9 mouse cellular contexts compared by ENCODE assay signal in genomic region chr1:180269033-180269432, GRCm38 (mm10). TPM values are rescaled to one million over a fixed set of nuclear protein-coding genes. Genes with fewer than 3 reads are reported as not detected.
DNase-seq lines count a peak whose midpoint lies in the region; ATAC-seq and TF ChIP-seq lines count a peak whose summit lies in the region.
"Had no signal": no experiment of that assay in that cellular context is flagged by ENCODE, and none has a peak within 500 bp of the region (broad histone marks: within the 10 kb centered on the region; RNA-seq: fewer than 3 reads in every experiment).

No protein-coding gene starts in this region.

- H3K4me2 ChIP-seq in heart, embryonic 16.5 days (ENCODE audit: low read depth, low read length): no peak overlapping the region
- H3K4me2 ChIP-seq in intestine, embryonic 15.5 days (replicated peaks): no peak overlapping the region
- no peak overlapping the region for H3K4me2 ChIP-seq in liver, postnatal 0 days (ENCODE audit: low read depth, low read length)
- H3K4me2 ChIP-seq: forebrain, embryonic 12.5 days; hindbrain, embryonic 12.5 days had no signal

- no peak for DNase-seq in heart, postnatal 10 days
- DNase-seq in liver, postnatal 0 days: no peak
- DNase-seq in gastrocnemius, adult 8-10 months (ENCODE audit: low spot score in 2 of 2): no peak

- intact Hi-C loops in heart, postnatal 10 days (cut with DNase I): loop anchor here (2.0 kb wide), 2 partner anchors 64 to 216 kb away; no protein-coding TSS in a partner anchor

- no peak overlapping the region for H3K27ac ChIP-seq in heart, embryonic 16.5 days (ENCODE audit: low read length)
- H3K27ac ChIP-seq in intestine, embryonic 15.5 days: no peak overlapping the region
- no peak overlapping the region for H3K27ac ChIP-seq in liver, postnatal 0 days (ENCODE audit: low read depth)
- H3K27ac ChIP-seq: forebrain, embryonic 12.5 days; hindbrain, embryonic 12.5 days had no signal

- peaks cover 7% of the 10 kb centered on the region for H3K4me1 ChIP-seq in heart, embryonic 16.5 days (ENCODE audit: control insufficient read depth, insufficient read depth, low read length)
- H3K4me1 ChIP-seq in megakaryocyte, embryonic 14.5 days: peaks cover 64% of the 10 kb centered on the region
- H3K4me1 ChIP-seq in intestine, embryonic 15.5 days (replicated peaks): 0 out of 2 replicates have a peak, but pooled peaks cover 5% of the 10 kb centered on the region
- peaks cover 23% of the 10 kb centered on the region for H3K4me1 ChIP-seq in liver, postnatal 0 days (ENCODE audit: insufficient read depth)

- H3K9ac ChIP-seq in heart, embryonic 16.5 days (ENCODE audit: low read length): 0 out of 2 replicates have a peak overlapping the region, but pooled peaks have one; percentile 15
- H3K9ac ChIP-seq in intestine, embryonic 15.5 days: no peak overlapping the region
- H3K9ac ChIP-seq in liver, postnatal 0 days (replicated peaks): no peak overlapping the region
- H3K9ac ChIP-seq: forebrain, embryonic 12.5 days; hindbrain, embryonic 12.5 days had no signal

- H3K27me3 ChIP-seq in heart, embryonic 16.5 days (ENCODE audit: control insufficient read depth, insufficient read depth, low read length): peaks cover 2% of the 10 kb centered on the region; the same call in 1 of the 2 replicates
- no peaks in the 10 kb centered on the region for H3K27me3 ChIP-seq in megakaryocyte, embryonic 14.5 days (replicated peaks)
- H3K27me3 ChIP-seq in intestine, embryonic 15.5 days (replicated peaks): no peaks in the 10 kb centered on the region
- no peaks in the 10 kb centered on the region for H3K27me3 ChIP-seq in liver, postnatal 0 days (ENCODE audit: insufficient read depth, low read length)

- H3K4me3 ChIP-seq in heart, embryonic 16.5 days (ENCODE audit: low read length): no peak overlapping the region
- H3K4me3 ChIP-seq in megakaryocyte, embryonic 14.5 days (replicated peaks): peak overlapping the region; percentile 65
- H3K4me3 ChIP-seq in intestine, embryonic 15.5 days (replicated peaks): no peak overlapping the region
- no peak overlapping the region for H3K4me3 ChIP-seq in liver, postnatal 0 days (ENCODE audit: low read depth, low read length)
- H3K4me3 ChIP-seq: forebrain, embryonic 12.5 days; hindbrain, embryonic 12.5 days had no signal

- WGBS in heart, embryonic 16.5 days: 88% methylated on average over 2 of the region's 2 CpGs
- 77% methylated on average over 2 of the region's 2 CpGs for WGBS in intestine, embryonic 15.5 days
- WGBS in liver, postnatal 0 days (ENCODE audit: insufficient replicate concordance): 51% methylated on average over 2 of the region's 2 CpGs

- H3K36me3 ChIP-seq in heart, embryonic 16.5 days (ENCODE audit: control insufficient read depth, insufficient read depth): no peaks in the 10 kb centered on the region
- H3K36me3 ChIP-seq in megakaryocyte, embryonic 14.5 days (replicated peaks; ENCODE audit: low read length): no peaks in the 10 kb centered on the region
- H3K36me3 ChIP-seq in intestine, embryonic 15.5 days: no peaks in the 10 kb centered on the region
- H3K36me3 ChIP-seq in liver, postnatal 0 days (replicated peaks; ENCODE audit: insufficient read depth, low read length): no peaks in the 10 kb centered on the region
- H3K36me3 ChIP-seq: forebrain, embryonic 12.5 days; hindbrain, embryonic 12.5 days had no signal

- TF ChIP-seq CTCF in liver, postnatal 0 days (IDR thresholded peaks at IDR 0.05; ENCODE audit: low read depth): no peak

- no peak for ATAC-seq in heart, embryonic 16.5 days (replicated peaks; ENCODE audit: extremely low read depth, insufficient read depth, low FRiP score)
- no peak for ATAC-seq in megakaryocyte, adult 5-6 weeks (ENCODE audit: poor library complexity, severe bottlenecking)
- peak; percentile 55 for ATAC-seq in intestine, embryonic 15.5 days
- ATAC-seq in liver, postnatal 0 days: 0 out of 2 replicates have a peak, but pooled peaks have one; percentile 18

- H3K9me3 ChIP-seq in heart, embryonic 16.5 days (replicated peaks; ENCODE audit: control insufficient read depth, low read length): no peaks in the 10 kb centered on the region
- H3K9me3 ChIP-seq in megakaryocyte, embryonic 14.5 days: no peaks in the 10 kb centered on the region
- H3K9me3 ChIP-seq in intestine, embryonic 15.5 days: no peaks in the 10 kb centered on the region
- no peaks in the 10 kb centered on the region for H3K9me3 ChIP-seq in liver, postnatal 0 days (ENCODE audit: low read length)
- H3K9me3 ChIP-seq: forebrain, embryonic 12.5 days; hindbrain, embryonic 12.5 days had no signal

- TF ChIP-seq EP300 in liver, postnatal 0 days (IDR thresholded peaks at IDR 0.05; ENCODE audit: low read depth): no peak

RNA-seq across cellular contexts. Expression of gene Psen2, which starts 5.8 kb away (rescaled TPM):
- 16.5 TPM in 2 replicates for polyA plus RNA-seq in heart, embryonic 16.5 days (2015; fragmentation: Nextera tagmentation; extraction: Ambion mirVana)
- total RNA-seq in heart, postnatal 10 days (2021): 10 to 100 TPM; 13.5 to 15.3 TPM
- 36.6 and 38.6 TPM in 2 replicates for polyA plus RNA-seq in megakaryocyte, embryonic 14.5 days (2012; ENCODE audit: insufficient read depth, low replicate concordance)
- 14.0 and 17.3 TPM in 2 replicates for total RNA-seq in megakaryocyte, adult 5-6 weeks (2015)
- 13.6 and 18.9 TPM in 2 replicates for total RNA-seq in megakaryocyte, adult 5-6 weeks (2017)
- 16.0 and 21.6 TPM in 2 replicates for polyA plus RNA-seq in intestine, embryonic 15.5 days (2015; fragmentation: Nextera tagmentation; extraction: Ambion mirVana)
- polyA plus RNA-seq in liver, postnatal 0 days (2015; fragmentation: Nextera tagmentation; extraction: Ambion mirVana): 25.6 and 25.8 TPM in 2 replicates
- 1 to 10 TPM; 7.2 to 8.1 (median 7.8) TPM for total RNA-seq in gastrocnemius, adult 8-10 months (2022)

Comparison
In these comparisons a context has a peak if more than half of its experiments do, and no peak if none do; other contexts are left out.
1. ATAC-seq: peak in intestine, embryonic 15.5 days (single experiment) and liver, postnatal 0 days (single experiment); none in heart, embryonic 16.5 days (single experiment) and megakaryocyte, adult 5-6 weeks (single experiment).